Mouse (Mus musculus) ovary, postnatal 10 days (tissue): ENCODE measurements around the gene Sema4d.
"Not testable (repeated sequence)": the region's sequence is repeated elsewhere in the genome, so short reads cannot be mapped to it uniquely, and the experiment has no call there.

ENCODE experiments used
- DNase-seq: peaks from one replicate; pipeline ENCODE4 v3.0.0; 2022; ENCODE audit warnings: low spot score

Sema4d gene

DNA sequence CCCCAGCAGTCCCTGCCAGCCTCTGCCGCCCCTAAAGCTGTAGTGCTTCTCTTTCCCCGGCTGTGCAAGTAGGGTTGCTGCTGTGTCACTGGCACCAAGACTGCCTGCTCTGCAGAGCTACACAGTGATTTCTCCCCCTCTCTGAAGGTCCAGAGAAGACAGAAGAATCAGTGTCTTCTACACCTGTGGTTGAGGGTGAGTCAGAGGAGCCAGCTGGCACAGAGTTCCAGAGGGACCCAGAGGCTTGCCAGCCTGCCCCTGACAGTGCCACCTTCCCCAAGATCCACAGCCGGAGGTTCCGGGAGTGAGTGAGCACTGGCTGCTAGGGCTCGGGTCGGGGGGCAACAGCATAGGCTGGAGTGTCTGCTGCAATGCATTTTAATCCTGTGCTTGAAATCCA is 114.9 kb downstream of the Sema4d start:
- DNase-seq: no peak

- no peak for DNase-seq
Observed at GRCm38 (mm10) chr13:51677630-51678185, 115.8 kb downstream of the Sema4d start.

DNA sequence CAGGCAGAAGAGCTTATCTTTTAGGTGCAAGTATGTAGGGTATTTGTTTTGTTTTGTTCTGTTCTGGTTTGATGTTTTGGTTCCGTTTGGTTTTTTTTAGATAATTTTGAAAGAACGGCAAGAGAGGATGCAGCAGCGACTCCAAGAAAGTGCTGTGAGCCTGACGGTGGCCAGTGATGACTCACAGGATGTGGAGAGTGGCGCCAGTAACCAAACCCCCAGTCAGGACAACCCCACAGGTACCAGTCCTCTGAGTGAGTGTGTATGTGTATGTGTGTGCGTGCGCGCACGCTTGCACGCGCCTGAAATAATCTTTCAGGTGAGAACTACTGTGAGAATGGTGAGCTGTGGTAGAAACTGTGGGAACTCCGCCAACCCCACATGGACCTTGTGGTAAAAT is 116.5 kb downstream of the Sema4d start:
- no peak for DNase-seq

- DNase-seq: no peak
Observed at GRCm38 (mm10) chr13:51676641-51677040, 116.9 kb downstream of the Sema4d start.

- not testable (repeated sequence) for DNase-seq
Observed at GRCm38 (mm10) chr13:51668195-51668594, 125.4 kb downstream of the Sema4d start.

GRCm38 (mm10) chr13:51663561-51663960 is 130.0 kb downstream of the Sema4d start:
- DNase-seq: no peak

DNA sequence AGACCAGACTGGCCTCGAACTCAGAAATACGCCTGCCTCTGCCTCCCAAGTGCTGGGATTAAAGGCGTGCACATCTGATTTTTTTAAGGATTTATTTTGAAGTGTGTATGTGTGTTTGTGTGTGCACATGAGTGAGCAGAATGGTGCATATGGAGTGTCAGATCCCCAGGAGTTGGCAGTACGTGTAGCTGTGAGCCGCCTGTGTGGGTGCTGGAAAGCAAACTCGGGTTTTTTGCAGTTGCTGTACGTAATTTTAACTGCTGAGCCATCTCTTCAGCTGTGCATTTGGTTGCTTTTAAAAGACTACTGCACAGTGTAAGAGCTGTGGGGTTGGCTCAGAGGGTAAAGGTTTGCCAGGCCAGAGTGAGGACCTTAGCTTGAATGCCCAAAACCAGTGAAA is 134.0 kb downstream of the Sema4d start:
- DNase-seq: no peak

DNA sequence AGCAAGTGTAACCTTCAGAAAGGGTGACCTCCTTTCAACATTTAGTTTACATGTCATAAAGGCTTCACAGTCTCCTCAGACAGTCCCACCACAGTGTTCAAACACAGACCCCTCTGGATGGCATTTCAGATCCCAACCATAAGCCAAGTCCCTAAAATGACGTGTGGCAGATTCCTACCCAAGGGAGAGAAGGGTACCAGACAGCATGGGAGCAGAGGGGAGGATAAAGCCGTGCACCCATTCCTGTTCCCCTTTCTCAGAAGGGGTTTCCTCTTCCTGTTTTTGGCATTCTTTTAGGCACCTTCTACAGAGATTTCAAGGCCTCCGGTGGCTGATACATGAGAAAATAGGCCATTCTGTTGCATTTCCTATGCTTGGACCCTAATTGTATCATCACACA is 135.5 kb downstream of the Sema4d start:
- no peak for DNase-seq

DNA sequence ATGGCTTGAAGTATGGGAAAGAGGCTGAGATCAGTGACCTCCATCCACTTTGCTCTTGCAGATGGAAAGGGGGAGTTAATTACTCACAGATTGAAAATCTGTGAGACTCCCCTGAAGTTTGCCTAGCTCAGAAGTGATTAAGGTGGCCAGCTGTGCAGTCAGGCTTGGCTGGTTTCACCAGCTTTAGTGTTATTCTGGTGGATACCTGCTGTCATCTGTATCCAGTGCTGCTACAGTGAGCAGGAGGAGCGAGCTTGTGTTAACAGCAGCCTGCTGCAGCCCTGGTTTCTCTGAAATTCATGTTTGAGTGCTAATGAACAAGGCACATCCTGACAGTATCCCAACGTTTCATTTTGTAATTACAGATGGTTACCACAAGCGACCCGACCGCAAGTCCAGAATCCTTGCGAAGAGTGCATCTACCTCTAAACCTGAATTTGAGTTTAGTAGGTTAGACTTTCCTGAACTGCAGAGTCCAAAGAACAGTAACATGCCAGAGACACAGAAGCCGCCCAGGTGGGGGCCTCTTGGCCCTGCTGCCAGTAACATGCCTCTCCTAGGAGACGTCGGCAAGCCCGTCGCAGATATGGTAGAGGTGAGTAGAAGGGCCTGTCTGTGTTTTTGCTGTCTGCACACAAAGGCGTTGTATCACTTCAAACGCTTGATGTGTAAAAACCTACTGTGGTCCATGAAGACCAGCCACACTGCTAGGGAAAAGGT is 136.9 kb downstream of the Sema4d start:
- no peak for DNase-seq

DNA sequence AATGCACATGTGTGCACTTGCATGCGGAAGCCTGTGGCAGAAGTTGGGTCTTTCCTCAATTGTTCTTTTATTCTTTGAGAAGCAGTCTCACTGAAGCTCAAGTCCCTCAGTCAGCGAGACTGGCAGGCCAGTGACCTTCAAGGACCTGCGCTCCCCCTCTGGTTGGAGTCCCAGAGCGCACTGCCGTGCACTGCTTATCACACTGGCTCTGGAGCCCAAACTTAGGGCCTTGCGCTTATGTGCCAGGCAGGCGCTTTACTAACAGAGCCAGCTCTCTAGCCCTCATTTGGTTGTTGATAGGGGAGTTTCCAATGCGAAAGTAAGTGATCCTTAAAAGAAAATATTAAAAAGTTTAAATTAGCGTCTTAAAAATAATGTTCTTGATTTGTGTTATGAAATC is 139.6 kb downstream of the Sema4d start:
- DNase-seq: no peak

GRCm38 (mm10) chr13:51653159-51653558 is 140.4 kb downstream of the Sema4d start:
- no peak for DNase-seq

DNA sequence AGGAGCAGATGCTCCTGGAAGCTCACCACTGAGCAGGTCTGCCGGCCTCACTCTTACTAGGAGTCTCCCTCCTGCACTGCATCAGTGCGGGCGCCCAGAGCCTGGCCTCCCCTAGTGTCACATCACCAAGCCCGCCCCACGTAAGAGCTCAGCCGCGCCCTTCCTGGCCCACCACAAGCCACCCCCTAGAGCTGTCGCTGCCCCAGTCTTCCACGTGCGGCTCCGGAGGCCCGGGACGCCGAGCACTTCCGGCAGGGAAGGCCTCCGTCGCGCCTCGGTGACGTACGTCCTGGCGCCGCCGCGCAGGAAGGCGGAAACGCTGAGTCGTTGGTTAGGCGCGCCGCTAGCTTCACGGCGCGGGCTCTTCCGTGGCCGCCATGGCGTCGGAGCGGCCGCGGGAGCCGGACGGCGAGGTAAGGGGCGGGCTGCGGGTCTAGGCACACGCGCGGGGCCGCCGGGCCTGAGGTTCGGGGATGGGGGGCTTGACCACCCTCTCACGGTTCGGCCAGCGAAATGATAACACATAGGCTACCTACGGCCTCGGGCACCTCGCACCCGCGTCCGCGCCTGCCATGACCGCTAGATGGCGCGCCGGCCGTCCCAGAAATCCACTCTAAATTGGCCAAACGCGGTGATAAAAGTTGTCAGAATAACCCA is 142.0 kb downstream of the Sema4d start, which contains the start of gene Secisbp2:
Gene Secisbp2, plus strand, starts transcription at position 290 of the 657 bp plus-strand sequence.
- DNase-seq: peak; percentile 84

- DNase-seq: no peak
Observed at GRCm38 (mm10) chr13:51649740-51650139, 143.8 kb downstream of the Sema4d start.

DNA sequence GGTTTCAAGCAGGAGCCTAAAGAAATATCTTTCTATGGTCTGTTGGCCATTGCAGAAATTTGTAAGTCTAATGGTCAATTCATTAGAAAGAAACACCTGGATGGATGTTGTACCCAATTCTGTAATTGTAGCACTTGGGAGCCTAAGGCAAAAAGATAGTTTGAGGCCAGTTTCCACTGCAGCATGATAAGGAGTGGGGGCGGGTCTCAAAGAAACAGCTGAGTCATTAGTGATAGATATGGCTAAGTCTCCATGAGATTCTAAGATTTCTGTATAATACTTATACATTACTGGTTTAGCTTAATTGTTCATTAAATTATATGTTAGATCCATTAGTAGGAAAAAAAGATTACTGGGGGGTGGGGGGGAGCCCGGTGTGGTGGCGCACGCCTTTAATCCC is 145.3 kb downstream of the Sema4d start:
- no peak for DNase-seq

DNA sequence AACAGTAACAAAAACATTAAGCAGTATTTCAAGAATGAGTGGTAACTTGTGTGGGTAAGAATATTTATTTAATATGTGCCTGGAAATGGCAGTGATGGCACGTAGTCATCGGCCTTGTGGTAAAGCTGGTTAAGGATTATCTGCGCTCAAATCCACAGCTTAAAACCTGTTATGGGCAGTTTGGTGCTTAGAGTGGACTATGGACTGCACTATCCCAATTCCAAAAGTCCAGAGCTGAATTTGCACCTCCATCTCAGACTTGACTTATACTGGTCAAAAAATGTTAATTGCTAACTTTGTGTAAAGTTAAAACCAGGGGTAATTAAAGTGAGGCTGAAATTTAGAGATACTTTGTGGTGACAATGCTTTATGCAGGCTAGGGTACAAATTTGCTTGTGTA is 145.8 kb downstream of the Sema4d start:
- DNase-seq: no peak

- no peak for DNase-seq
Observed at GRCm38 (mm10) chr13:51646362-51647027, 147.1 kb downstream of the Sema4d start.

- no peak for DNase-seq
Observed at GRCm38 (mm10) chr13:51645872-51646271, 147.7 kb downstream of the Sema4d start.

GRCm38 (mm10) chr13:51644829-51645789 is 148.4 kb downstream of the Sema4d start, which contains the start of gene Cks2:
TSS of gene Cks2 (plus strand) at chr13:51645232.
- peak; percentile 87 for DNase-seq

DNA sequence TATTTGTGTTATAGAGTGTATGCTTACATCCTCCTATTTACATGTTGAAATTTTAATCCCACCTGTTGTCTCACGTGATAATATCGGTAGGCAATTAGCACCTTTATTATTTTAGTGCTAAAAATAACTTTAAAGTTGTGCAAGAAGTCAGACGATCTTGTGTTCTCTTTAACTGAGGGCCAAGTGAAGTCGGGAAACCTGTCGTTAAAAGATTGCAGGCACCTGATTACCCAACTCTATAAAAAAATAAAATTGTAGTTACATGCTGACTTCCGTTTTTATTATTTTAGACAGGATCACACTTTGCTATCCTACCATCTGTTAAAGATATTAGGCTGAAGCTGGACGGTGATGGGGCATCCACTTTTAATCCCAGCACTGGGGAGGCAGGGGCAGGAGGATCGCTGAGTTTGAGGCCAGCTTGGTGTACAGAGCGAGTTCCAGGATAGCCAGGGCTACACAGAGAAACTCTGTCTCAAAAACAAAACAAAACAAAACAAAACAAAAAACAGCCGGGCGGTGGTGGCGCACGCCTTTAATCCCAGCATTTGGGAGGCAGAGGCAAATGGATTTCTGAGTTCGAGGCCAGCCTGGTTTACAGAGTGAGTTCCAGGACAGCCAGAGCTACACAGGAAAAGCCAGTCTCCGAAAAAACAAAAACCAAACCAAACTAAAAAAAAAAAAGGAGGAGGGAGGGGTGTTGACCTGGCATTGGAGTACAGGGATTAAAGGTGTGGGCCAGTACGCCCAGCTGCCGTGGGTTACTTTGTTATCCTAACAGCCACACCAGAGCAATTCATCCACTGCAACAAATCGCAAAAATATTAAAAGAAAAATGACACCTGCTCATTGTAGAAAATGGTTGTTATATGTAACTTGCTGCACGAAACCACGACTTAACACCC is 149.4 kb downstream of the Sema4d start:
- no peak for DNase-seq

GRCm38 (mm10) chr13:51642171-51642778 is 151.3 kb downstream of the Sema4d start:
- DNase-seq: no peak
